Mouse (Mus musculus): ENCODE measurements around the gene Fam210b.
A peak's percentile ranks its signal among the peaks of the same experiment; 100 is the strongest.

The Fam210b gene

DNA sequence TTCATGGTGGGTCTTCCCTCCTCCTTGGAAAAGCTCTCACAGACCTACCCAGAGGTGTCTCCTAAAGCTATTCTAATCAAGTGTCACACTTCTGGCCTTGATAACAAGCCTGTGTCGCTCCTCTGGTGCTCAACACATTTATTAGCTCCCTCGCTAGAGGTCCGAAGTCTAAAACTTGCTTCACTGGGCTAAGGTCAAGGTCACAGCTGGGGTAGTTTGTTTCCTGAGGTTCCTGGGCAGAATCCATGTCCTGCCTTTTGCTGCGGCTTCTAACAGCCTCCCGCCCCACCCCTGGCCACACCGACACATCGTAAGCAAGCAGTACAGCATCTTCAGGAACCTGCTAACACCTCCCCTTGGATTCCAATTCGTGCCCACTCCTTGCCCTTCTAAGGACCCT lies 5.4 kb downstream of the Fam210b start:
- DNase-seq (ENCODE audit: low spot score in 2 of 2): no peak

DNA sequence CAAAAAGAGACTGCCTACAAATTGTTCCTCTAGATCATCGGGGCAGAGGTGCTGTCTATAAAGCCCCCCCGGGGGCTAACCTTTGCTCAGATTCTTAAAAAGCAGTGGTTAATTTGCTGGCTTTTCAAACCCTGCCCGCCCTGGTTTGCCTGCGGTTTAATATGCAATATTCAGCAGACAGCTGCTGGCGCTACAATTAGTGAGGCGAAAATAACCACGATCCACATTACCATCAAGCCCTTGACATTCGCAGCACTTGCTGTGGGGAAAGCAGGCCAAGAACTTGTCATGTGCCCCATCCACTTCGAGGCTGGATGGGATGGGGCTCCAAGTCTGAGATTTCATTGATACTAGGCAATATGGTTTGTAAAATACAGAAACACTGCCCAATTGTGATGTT lies 7.9 kb downstream of the Fam210b start:
- no peak for DNase-seq (ENCODE audit: low spot score in 2 of 2)

DNA sequence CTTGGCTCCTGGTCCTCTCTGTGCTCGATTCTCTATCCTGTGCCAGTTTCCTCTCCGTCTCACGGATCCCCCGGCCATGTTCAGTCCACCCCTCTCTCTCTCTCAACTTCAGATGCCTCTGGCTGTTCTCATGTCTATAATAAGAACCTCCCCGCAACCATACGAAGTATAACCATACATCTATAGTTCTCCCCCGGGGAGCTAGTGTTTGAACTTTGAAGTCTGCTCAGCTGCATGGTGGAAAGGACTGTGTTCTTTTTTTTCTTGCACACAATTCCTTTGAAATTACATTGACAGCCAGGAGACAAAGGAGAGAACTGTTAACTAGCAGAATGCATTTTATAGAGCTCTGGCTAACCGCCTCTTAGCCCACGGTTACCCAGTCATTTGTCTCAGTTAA lies 9.4 kb downstream of the Fam210b start:
- DNase-seq (ENCODE audit: low spot score in 2 of 2): no peak

DNA sequence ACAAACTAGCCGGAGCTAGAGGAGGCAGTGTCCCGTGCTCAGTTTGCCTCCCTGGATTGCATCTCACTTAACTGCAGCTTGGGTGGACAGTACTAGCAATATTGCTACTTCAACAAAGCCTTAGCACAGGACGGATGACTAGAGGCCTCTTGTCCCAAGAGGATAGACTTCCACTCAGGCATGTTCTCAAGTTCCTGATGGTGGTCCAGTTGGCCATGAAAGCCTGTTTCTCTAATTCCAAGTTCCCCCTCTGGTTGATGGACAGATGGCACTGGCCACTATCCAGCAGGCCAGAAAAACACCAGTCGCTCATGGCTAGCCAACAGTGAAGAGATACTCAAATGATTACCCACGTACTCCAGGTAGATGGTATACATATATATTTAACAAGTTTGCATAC lies 10.5 kb downstream of the Fam210b start:
- no peak for DNase-seq (ENCODE audit: low spot score in 2 of 2)

DNA sequence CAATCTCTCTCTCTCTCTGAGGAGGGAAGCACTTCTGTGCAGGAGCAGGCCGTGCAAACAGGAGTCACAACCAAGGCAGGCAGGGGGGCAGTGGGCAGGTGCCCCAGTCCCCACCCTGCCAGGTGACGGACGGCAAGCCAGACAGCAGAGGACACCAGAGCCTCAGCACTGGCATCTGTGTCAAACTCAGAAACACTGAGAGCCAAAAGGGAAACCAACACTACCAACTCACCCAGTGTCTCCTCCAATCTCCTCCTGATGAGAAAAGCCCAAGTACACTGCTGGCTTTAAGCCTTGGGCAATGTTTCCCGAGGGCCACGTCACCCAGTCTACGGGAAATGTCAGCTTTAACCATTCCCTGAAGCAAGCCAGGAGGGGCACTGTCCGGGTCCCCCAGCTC lies 17.8 kb downstream of the Fam210b start:
- DNase-seq (ENCODE audit: low spot score in 2 of 2): no peak

DNA sequence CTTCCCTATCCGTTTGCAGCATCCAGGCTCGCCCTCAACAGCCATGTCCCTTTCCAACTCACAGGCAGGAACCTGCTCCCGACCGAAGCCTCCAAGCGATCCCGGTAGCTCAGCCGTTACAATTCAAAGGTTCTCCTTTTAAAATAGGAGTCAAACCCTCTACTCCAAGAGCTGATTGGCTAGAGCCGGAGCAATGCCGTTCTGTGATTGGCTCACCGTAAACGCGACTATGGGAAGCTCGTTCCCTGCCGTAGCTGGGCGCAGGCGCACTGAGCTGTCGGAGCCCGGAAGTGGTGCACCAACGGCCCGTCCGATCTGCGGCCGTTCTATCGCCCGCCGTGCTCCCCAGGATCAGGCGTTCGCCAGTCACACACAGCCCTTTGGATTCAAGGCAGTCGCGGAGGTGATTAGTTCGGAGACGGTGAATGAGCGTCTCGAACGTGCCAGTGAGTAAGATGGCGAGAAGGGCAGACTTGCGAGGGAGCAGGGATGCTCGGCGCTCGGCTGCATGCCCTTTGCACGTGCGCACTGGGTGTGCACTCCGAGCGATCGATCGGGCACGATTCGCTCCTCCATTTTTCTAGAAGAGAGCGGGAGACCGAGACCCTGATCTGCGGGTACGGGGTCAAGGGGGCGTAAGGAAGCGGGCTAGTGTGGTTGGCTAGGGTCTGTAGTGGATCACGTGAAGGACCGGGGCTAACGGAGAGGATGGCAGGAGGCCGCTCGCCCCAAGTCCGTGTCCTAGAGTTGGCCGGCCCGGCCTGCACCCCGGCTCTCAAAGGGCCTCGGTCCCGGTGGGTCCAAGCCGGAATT lies 25.3 kb downstream of the Fam210b start, which contains the start of the genes Aurka and Cstf1:
Gene Aurka, minus strand, starts transcription at position 125 of the 813 bp plus-strand sequence.
Gene Cstf1, plus strand, starts transcription at position 271 of the 813 bp plus-strand sequence.
- peak; percentile 93 to 94 for DNase-seq (ENCODE audit: low spot score in 2 of 2)

DNA sequence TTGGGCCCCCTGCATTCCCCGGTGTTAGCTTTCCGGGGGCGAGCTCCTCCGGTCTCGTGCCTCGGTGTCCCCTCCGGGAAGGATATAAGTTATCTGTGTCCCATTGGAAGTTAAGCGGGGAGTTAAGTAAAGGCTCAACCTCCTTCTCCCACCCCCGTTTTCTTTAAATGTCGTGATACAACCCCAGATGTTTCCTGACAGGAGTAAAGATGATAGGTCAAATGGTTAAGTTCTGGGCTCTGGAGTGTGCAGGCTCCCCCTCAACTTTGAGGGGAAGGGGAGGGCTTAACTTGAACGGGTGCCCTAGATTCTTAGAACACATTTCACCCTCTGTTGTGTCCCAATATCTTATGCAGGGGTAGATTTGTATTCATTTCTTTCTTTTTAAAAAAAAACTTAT lies 25.9 kb downstream of the Fam210b start:
- DNase-seq (ENCODE audit: low spot score in 2 of 2): no peak

DNA sequence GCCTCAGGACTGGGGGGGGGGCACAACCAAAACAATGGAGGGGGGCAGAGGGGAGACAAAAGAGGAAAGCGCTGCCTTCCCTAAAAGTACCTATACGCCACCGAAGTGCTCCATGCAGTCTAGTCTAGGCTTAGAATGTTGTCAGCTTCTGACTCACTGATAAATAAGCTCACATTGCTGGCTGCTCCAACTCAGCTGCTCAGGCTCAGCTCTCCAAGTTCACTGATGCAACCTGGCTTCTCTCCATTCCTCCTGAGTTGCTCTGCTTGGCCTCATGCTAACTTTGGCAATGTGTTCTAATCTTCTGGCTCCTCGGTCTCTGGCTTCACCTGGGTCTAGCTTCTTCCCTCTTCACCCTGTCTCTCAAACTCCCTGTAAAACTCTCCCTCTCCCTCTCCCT lies 31.2 kb downstream of the Fam210b start:
- no peak for DNase-seq (ENCODE audit: low spot score in 2 of 2)

DNA sequence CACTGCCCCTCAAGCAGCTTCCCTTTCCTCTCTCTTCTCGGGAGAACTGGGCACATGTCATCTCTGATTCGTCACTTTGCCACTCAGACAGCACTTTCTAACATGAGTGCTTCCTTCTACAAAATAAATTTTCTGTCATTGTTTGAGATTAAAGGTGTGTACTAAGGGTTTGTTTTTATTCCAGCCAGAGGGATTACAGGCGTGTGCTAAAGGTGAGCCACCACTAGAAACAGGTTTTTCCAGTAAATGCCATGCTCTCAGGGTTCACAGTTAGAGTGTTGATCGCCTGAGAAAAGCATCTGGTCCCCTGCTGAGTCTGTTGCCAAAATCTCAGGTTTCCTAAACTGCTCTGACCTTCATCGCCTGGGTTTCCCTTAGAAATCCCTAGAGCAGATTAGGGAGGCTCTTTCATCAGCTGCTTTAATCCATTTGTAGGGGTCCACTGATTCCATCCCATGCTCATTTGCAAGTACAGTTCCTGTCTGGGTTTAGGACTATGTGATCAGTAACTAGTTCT lies 31.7 kb downstream of the Fam210b start:
- DNase-seq (ENCODE audit: low spot score in 2 of 2): no peak

DNA sequence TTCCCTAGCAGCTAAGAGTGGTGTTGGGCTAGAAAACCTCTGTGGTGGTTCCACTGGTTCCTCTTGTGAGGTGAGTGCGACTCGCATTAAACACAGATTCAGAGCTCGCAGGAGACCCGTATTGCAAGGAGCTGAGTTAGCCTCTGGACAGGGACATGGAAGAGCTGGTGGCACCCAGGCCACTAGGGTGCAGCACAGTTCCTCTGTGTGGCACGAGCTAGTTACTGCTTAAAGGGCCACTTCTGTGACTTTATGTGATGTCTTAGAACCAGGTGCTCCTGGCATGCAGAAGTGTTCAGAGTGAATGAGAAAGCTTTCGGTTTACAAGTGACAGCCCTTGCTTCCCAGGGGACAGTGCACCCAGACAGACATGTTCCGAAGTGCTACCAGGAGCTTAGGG lies 33.0 kb downstream of the Fam210b start:
- peak; percentile 67 for DNase-seq (ENCODE audit: low spot score in 2 of 2)

DNA sequence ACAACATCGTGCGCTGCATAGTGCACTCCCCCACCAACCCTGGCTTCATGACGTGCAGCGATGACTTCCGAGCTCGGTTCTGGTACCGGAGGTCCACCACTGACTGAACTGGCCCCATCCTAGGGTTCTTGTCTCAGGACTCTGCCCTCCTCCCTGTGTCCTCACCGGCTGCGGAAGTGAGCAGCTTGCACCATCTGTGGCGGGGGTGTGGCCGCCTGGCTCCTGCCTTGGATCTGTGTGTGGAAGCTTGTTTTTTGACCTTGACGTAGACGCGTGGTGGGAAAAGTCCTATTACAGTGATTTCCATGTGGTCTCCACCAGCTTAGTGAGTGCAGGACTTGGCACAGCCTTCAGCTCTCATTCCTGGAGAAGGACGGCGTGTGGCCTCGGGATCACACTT lies 35.1 kb downstream of the Fam210b start:
- no peak for DNase-seq (ENCODE audit: low spot score in 2 of 2)

DNA sequence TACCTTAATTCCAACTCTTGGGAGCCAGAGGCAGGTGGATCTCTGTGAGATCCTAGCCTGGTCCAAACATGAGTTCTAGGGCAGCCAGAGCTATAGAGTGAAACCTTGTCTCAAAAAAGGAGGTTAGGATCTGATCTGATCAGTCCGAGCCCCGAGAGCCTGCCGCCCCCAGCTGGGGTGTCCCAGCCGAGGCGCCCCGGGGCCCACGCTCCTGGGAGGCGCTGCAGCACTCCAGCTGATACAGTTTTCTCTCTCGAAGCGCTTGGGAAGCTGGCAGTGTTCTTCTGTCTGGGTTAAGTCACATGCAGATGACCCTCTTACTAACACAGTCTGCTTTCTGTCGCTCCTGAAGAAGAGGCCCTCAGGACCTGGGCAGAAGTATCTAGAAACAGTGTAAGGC lies 36.0 kb downstream of the Fam210b start:
- no peak for DNase-seq (ENCODE audit: low spot score in 2 of 2)

DNA sequence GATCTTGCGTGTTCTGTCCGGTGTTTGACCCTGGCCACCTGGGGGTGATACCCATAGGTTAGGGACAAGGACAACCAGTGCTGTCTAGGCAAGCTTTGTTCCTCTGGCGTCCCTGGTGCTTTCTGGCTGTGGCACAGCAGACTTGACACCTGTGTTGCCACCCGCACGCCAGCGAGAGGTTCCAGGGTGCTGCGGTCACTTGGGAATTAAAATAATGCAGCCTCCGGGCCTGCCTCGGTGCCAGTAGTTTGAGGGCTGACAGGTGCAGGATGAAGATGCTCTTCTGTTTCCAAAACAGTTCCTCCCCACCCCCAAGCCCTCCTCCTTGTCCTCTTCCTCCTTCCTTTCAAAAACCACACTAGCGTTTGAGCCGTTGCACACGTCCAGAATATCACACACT lies 36.5 kb downstream of the Fam210b start:
- peak; percentile 33 to 43 for DNase-seq (ENCODE audit: low spot score in 2 of 2)

DNA sequence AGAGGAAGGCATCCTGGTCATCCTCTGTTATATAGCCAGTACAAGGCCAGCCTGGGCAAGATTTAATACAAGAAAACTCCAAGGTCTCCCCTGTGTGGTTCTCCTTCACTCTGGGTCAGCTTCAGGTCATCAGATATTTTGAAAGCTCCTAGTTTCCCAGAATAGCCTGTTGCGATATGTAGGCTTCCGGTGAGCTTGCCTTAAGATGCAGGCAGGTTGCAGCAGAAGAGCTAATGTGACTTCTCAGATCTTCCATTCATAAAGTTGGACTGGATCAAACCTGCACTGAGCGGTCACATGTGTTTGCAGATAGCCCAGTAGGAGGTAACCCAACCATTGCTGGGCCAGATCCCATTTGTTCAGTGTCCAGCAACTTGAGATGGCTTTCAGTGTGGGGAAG lies 39.4 kb downstream of the Fam210b start:
- DNase-seq (ENCODE audit: low spot score in 2 of 2): no peak

DNA sequence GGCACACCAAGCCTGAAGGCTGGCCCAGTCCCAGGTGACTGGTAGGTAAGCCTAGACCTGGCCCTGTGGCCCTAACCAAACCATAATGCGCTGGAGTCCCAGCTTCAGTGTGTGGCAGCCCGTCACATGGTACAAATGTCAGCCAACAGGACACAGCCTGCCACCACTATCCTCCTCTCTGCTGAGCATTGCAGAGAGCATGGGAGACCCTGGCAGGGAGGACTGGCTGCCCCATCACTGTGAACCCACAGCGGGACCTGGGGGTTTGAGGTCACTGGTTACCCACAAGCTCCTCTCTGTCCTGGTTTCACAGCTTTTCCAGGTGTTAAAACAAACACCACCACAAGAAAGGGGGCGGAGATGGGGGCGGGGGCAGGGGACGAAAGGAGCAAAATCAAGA lies 45.0 kb downstream of the Fam210b start:
- DNase-seq (ENCODE audit: low spot score in 2 of 2): no peak

DNA sequence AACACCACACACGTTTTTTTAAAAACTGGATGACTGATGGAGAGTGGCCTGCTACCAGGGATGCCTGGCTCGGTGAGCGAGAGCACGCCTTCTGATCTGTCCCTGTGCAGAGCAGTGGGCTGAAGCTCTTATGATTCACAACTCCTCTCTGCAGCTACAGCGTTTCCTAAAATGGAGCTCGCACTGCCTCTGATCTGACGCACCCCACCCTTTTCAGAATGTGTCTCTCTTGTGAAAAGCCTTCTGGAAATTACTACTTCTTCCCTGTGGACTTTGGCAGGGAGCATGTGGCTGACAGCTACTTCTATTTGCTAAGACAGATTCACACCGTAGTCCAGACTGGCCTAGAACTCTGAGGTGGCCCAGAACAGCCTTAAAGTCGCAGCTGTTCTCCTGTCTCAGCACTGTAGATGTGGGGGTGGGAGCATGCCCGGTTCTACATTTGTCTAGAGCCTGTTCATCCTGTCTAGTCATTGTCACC lies 46.7 kb downstream of the Fam210b start:
- DNase-seq (ENCODE audit: low spot score in 2 of 2): no peak

DNA sequence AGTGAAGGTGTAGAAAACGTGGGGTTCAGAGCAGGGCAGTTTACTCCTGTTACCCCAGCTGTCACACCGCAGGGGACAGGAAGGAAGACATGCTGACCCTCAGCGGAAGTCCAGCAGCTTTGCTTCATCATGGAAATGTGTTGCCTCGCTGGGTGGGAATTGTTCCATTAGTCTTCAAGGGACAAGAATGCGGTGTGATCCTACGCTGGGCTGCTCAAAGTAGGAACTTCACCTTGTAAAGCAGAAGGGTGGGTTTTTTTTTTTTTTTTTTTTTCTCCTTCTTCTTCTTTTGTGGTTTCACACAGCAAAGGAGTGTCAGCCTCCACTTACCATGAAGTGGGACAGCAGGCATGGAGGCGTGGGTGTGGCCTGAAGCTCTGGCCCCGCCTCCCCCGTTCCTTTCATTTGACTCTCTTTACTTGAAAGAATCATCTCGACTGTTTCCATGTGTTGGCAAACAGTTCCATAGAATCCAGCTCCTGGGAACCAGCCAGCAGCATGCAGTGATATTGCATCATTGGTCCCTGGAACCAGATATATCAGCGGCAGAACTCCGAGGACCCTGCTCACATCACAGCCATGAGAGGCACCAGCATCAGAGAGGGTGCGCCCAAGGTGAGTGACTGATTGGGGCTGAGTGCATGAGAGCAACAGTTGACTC lies 48.2 kb downstream of the Fam210b start, which contains the start of gene Cass4:
Gene Cass4, plus strand, starts transcription at position 404 of the 661 bp plus-strand sequence.
- DNase-seq (ENCODE audit: low spot score in 2 of 2): peak; percentile 71 to 82

DNA sequence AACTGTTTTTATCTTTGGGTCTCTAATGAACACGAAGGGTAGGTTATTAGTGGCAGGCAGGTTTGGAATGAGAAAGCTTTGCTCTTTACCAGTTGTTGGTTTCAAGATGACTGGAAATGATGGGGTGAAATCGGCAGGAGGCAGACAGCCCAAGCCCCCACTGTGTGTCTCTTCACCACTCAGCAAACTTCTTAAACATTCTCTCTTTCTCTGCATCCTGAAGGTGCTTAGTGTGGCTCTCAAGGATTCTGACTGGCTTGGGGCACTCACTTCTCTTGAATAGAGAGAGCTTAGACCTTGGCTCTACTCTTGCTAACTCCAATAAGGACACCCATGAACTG lies 48.7 kb downstream of the Fam210b start:
- no peak for DNase-seq (ENCODE audit: low spot score in 2 of 2)

DNA sequence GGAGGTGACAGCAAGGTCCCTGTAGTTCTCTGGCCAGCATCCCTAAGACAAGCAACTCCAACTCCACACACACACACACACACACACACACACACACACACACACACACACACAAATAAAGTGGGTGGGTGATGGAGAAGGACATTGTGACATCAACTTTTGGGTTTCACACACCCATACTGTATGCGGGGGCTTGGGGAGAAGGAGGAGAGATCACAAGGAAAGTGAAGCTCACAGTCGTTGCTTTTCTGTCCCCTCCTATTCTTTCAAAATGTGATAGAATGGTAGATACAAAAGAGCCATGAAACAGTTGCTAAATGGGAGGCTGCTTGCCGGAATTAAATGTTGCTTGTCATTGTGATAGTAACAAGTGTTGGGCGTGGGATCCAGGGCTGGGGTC lies 49.3 kb downstream of the Fam210b start:
- no peak for DNase-seq (ENCODE audit: low spot score in 2 of 2)

DNA sequence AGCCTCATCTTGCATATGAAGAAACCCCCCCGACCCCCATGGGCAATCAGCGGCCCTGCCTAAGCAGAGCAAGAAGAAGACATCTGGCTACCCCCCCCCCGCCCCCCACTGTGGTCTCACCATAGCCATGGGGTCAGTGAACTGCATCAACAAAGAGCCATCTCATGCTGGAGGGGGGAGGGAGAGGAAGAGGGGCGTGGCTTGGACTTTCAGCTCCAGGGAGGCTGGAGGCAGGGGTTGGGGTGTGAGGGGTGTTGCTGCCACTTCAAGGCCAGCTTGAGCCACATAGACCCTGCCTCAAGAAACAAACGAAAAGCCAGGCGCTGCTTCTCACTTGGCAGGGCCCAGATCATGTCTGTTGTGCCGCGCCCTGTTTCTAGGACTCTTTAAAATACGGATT lies 50.6 kb downstream of the Fam210b start:
- no peak for DNase-seq (ENCODE audit: low spot score in 2 of 2)

DNA sequence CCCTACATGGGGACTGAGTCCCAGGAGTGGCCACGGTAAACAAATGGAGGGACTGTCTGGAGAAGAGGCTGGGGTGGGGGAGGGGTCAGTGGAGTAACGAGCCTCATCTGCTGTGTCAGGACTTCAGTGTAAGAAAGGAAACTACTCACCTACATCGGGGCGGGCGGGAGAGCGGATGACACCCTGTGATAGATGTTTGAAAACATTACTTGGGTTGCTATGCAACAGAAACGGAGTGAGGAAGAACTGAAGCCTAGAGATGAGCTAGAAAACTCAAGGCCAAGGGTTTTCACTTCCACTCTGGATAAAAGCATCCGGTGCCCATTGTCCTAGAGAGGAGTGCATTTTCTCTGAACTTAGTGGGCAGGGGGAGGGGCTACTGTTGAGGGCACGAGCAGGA lies 54.5 kb downstream of the Fam210b start:
- DNase-seq (ENCODE audit: low spot score in 2 of 2): peak; percentile 53 to 54

DNA sequence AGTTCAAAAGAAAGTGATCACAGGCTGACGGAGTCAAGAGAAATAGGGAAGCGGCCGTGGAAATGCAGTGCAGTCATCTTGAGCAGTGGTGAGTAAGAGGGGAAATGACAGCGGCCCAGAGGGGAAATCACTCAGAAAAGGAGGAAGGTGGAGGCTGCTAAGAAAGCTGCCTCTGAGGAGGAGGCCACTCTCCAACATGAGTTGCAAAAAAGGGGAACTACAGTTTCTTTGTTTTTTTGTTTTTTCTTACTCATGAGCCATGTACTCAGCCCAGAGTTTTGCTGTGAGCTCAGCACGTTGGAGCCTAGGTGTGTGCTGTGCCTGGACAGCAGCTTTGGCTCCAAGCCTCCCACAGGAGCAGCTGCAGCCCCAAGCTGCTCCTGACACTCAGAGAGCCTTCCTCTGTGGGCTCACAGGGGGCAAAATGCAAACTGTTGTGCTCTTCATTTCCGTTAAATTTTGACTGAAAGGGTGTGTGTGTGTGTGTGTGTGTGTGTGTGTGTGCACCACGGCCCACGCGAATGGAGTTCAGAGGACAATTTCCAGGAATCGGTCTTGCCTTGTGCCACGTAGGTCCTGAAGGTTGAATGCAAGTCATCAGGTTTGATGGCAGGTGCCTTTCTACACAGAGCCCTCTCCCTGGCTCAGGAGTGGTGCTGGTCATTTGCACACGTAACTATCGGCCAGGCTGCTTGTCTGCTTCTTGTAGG lies 55.9 kb downstream of the Fam210b start:
- DNase-seq (ENCODE audit: low spot score in 2 of 2): peak; percentile 83 to 84
